Mouse (Mus musculus): Measurements from ENCODE around the gene Glt6d1. TPM values are rescaled to one million over a fixed set of nuclear protein-coding genes. Genes with fewer than 3 reads are reported as not detected.

The Glt6d1 gene
- total RNA-seq, 2 experiments from 2014 or later = not detected

DNA sequence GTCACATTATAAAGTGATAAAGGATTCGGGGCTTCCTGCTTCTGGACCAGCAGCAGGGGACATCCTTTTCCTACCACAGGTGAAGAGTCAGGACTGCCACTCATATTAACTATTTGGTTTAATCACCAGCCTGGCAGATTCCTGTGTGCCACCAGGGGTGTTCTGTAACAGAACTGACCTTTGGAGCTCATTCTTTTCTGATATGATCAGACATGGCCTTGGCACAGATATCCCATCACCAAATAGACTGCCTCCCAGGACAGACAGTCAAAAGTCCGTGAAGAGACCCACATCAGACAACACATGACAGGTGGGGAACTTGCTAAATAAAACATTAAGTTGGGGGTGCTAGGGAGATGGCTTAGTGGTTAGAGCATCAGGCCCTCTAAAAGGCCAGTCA is 3.9 kb downstream of the Glt6d1 start:
- no peak for ATAC-seq (replicated peaks; ENCODE audit: poor library complexity, severe bottlenecking)

GRCm38 (mm10) chr2:25798065-25798464 is 17.6 kb downstream of the Glt6d1 start:
- ATAC-seq (replicated peaks; ENCODE audit: poor library complexity, severe bottlenecking) = no peak

GRCm38 (mm10) chr2:25797635-25798034 is 18.0 kb downstream of the Glt6d1 start:
- ATAC-seq (replicated peaks; ENCODE audit: poor library complexity, severe bottlenecking) = no peak

DNA sequence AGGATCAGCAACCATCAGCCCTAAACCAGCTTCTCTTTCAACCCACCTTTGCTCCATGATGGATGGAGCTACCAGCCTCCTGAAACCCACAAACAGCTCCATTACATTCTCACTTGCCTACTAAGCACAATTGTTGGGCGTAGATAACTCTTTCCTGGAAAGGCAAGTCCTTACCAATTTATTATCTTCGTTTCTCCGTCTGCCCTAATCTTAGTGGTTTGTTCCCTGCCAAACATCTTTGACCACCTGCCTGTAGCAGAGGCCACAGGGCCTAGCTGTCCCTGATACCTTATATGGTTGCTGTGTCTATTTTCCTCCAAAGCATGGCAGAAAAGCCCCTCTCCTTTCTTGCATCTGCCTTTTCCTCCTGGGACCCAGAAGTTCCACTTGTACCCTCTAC is 26.6 kb downstream of the Glt6d1 start:
- ATAC-seq (replicated peaks; ENCODE audit: poor library complexity, severe bottlenecking) = no peak

DNA sequence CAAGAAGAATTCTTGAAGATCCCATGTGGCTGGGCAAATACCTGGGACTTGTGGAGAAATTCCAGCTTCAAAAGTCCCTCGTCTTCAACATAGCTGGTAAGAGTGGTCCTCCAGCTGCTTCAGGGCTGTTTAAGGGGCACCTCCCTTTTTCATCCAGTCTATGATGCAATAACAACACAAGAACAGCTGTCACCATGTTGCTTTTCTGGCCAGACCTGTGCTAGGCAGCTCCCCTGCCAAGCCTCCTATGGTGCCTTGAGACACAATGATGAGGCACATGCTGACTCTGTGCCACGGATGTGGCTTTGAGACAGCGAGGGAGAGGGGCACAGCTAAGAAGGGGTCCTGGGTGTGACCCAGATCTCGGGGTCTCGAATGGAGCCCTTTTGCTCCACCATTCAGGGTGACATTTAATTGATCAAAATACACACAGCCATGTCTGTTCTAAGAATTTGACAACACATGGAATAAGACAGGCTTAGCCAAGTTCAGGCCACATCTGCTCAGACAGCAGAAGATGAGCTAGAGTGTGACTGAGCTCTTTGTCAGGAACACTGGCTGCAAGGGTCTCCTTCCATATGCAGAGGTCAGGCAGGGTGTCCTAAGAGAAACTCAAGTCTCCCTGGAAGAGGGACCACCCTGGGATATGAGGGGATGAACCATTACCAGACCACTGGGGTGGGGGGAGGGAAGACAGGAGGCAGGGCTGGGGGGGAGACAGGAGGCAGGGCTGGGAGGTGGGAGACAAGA is 29.9 kb downstream of the Glt6d1 start:
- no peak for ATAC-seq (replicated peaks; ENCODE audit: poor library complexity, severe bottlenecking)

DNA sequence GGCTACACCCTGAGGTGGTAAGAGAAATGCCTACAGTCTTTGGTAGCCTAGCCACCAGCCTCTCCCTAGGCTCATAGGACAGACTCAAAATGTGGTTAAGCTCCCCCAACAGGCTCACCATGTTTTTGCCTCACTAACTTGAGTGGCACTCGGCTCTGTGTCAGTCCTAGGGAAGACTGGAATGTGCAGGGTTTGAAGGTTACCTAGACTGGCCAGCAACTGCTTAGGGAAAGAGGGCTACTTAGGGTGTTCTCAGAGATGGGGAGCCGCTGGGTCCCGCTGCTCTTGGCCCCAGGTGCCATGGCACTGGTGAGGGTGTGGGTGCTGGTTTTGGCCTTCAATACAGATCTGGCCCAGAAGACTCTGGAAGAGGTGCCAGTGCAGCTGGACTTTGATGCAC is 33.7 kb downstream of the Glt6d1 start, which contains the start of gene Gm13539:
Gene Gm13539, plus strand, starts transcription at position 301 of the 400 bp plus-strand sequence.
- ATAC-seq (replicated peaks; ENCODE audit: poor library complexity, severe bottlenecking) = no peak

- ATAC-seq (replicated peaks; ENCODE audit: poor library complexity, severe bottlenecking) = no peak
These were observed 34.7 kb downstream of the Glt6d1 start for GRCm38 (mm10) chr2:25780921-25781320.

DNA sequence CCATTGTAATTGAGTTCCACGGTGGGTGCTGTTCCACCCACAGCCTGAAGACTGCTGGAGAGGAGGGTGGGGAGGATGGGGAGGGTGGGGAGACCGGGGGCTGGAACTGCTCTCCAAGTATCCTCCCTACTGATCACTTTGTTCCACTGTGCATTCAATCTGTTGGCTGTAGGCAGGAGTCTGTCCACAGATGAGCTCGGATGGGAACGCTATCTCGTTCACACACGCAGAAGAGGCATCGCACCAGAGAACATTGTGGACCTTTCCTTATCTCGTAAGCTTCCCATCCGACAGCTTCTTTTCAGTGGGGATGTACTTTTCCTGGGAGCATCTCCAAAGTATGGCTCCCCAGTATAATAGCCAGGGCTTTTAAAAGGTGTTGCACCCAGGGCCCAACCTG is 36.6 kb downstream of the Glt6d1 start:
- no peak for ATAC-seq (replicated peaks; ENCODE audit: poor library complexity, severe bottlenecking)

GRCm38 (mm10) chr2:25776717-25777116 is 38.9 kb downstream of the Glt6d1 start, which contains the start of gene Lcn11:
Gene Lcn11 (plus strand): TSS chr2:25777017.
- no peak for ATAC-seq (replicated peaks; ENCODE audit: poor library complexity, severe bottlenecking)

DNA sequence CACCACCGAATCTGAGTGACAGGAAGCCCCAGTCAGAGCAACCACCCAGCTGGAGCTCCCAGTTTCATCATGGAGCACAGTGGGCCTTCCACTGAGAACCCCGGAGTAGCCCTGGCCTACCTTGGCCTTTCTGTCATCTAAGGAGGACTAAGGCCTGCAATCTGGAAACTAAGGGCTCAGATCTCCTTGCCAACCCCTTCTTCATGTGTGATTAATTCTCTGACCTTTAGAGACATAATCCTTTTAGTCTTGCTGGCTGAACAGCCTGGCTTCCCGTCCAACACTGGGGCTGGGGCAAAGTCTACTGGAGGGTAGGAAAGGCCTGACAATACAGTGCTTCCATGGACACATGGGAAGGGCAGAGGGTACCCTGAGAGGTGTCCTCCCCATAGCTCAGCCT is 39.7 kb downstream of the Glt6d1 start:
- ATAC-seq (replicated peaks; ENCODE audit: poor library complexity, severe bottlenecking) = no peak

GRCm38 (mm10) chr2:25774640-25775039 is 41.0 kb downstream of the Glt6d1 start:
- no peak for ATAC-seq (replicated peaks; ENCODE audit: poor library complexity, severe bottlenecking)

GRCm38 (mm10) chr2:25773507-25773906 is 42.1 kb downstream of the Glt6d1 start:
- ATAC-seq (replicated peaks; ENCODE audit: poor library complexity, severe bottlenecking) = no peak

DNA sequence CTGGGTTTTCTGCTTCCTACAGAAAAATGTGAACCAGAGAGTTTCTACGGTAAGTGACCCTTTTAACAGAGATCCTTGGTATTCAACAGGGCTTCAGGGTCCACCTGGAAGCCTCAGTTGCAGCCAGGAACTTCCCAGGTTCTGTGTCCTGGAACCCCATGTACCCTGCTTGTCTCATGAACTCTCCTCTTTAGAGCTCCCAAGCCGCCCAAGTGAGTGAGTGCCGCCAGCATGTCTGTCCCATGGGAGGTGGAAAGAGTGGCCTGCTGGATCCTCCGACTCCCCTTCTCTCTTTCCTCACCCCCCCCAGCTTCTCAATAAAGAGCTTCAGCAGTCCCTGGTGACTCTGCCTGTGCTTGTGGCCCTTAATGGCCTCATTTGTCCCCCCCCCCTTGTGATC is 47.9 kb downstream of the Glt6d1 start:
- ATAC-seq (replicated peaks; ENCODE audit: poor library complexity, severe bottlenecking) = no peak

- no peak for ATAC-seq (replicated peaks; ENCODE audit: poor library complexity, severe bottlenecking)
These were observed 50.4 kb downstream of the Glt6d1 start, which contains the start of gene Lcn3 for GRCm38 (mm10) chr2:25765269-25765668. Gene Lcn3 (plus strand): TSS chr2:25765569.

- ATAC-seq (replicated peaks; ENCODE audit: poor library complexity, severe bottlenecking) = no peak
These were observed 57.5 kb downstream of the Glt6d1 start for GRCm38 (mm10) chr2:25758064-25758625.

DNA sequence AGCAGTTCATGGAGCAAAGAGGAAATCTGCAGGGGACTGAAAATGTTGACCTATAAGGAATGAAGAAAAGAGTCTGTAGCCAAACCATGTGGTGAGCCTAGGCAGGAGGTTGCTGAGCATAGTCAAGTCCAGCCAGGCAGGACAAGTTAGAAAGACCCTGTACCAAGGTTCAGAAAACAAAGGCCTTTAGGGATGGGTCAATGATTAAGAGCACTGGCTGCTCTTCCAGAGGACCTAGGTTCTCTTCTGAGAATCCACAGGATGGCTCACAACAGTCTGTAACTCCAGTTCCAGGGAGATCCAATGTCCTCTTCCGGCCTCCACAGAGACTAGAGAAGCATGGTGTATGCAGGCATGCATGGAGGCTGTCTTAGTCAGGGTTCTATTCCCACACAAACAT is 61.4 kb downstream of the Glt6d1 start:
- ATAC-seq (replicated peaks; ENCODE audit: poor library complexity, severe bottlenecking) = no peak

Other genes with a start within 250 kb of the Glt6d1 start
- gene Mamdc4, start 241.0 kb downstream of the Glt6d1 start, total RNA-seq (2014; fragmentation: Nextera tagmentation) = 1.5 and 3.4 TPM in 2 replicates
- 1.2 and 66.7 TPM in 2 replicates for gene Mamdc4, start 241.0 kb downstream of the Glt6d1 start, total RNA-seq (2017)
- 62.5 and 89.4 TPM in 2 replicates for gene Phpt1, start 240.6 kb downstream of the Glt6d1 start, total RNA-seq (2014; fragmentation: Nextera tagmentation)
- 5.9 and 46.2 TPM in 2 replicates for gene Phpt1, start 240.6 kb downstream of the Glt6d1 start, total RNA-seq (2017)
- not detected in 2 replicates for gene Ajm1, start 234.1 kb downstream of the Glt6d1 start, total RNA-seq (2014; fragmentation: Nextera tagmentation)
- gene Ajm1, start 234.1 kb downstream of the Glt6d1 start, total RNA-seq (2017) = 0.39 TPM in 1 of 2 replicates, not detected in the other
- 63.1 and 75.4 TPM in 2 replicates for gene Rabl6, start 207.3 kb downstream of the Glt6d1 start, total RNA-seq (2014; fragmentation: Nextera tagmentation)
- 61.3 and 71.0 TPM in 2 replicates for gene Rabl6, start 207.3 kb downstream of the Glt6d1 start, total RNA-seq (2017)
- not detected in 2 replicates for gene Ccdc183, start 198.2 kb downstream of the Glt6d1 start, total RNA-seq (2014; fragmentation: Nextera tagmentation)
- gene Ccdc183, start 198.2 kb downstream of the Glt6d1 start, total RNA-seq (2017) = not detected in 2 replicates
- gene Tmem141, start 193.8 kb downstream of the Glt6d1 start, total RNA-seq (2014; fragmentation: Nextera tagmentation) = 11.4 and 27.3 TPM in 2 replicates
- gene Tmem141, start 193.8 kb downstream of the Glt6d1 start, total RNA-seq (2017) = 25.0 and 31.5 TPM in 2 replicates
- gene Fcna, start 187.8 kb downstream of the Glt6d1 start, total RNA-seq (2014; fragmentation: Nextera tagmentation) = not detected in 2 replicates
- gene Fcna, start 187.8 kb downstream of the Glt6d1 start, total RNA-seq (2017) = 2.0 TPM in 1 of 2 replicates, not detected in the other
- gene Lcn8, start 162.7 kb downstream of the Glt6d1 start, total RNA-seq (2014; fragmentation: Nextera tagmentation) = not detected in 2 replicates
- gene Lcn8, start 162.7 kb downstream of the Glt6d1 start, total RNA-seq (2017) = not detected in 2 replicates
- gene Lcn5, start 157.9 kb downstream of the Glt6d1 start, total RNA-seq (2014; fragmentation: Nextera tagmentation) = not detected in 2 replicates
- not detected in 2 replicates for gene Lcn5, start 157.9 kb downstream of the Glt6d1 start, total RNA-seq (2017)
- gene Lcn6, start 139.1 kb downstream of the Glt6d1 start, total RNA-seq (2014; fragmentation: Nextera tagmentation) = not detected in 2 replicates
- gene Lcn6, start 139.1 kb downstream of the Glt6d1 start, total RNA-seq (2017) = not detected in 2 replicates
- gene Lcn10, start 133.1 kb downstream of the Glt6d1 start, total RNA-seq (2014; fragmentation: Nextera tagmentation) = not detected in 2 replicates
- gene Lcn10, start 133.1 kb downstream of the Glt6d1 start, total RNA-seq (2017) = not detected in 2 replicates
- not detected in 2 replicates for gene Obp2a, start 115.8 kb downstream of the Glt6d1 start, total RNA-seq (2014; fragmentation: Nextera tagmentation)
- gene Obp2a, start 115.8 kb downstream of the Glt6d1 start, total RNA-seq (2017) = not detected in 2 replicates
- 12.2 and 20.9 TPM in 2 replicates for gene Bmyc, start 109.1 kb downstream of the Glt6d1 start, total RNA-seq (2014; fragmentation: Nextera tagmentation)
- 4.9 and 9.2 TPM in 2 replicates for gene Bmyc, start 109.1 kb downstream of the Glt6d1 start, total RNA-seq (2017)
- gene Obp2b, start 78.8 kb downstream of the Glt6d1 start, total RNA-seq (2014; fragmentation: Nextera tagmentation) = not detected in 2 replicates
- not detected in 2 replicates for gene Obp2b, start 78.8 kb downstream of the Glt6d1 start, total RNA-seq (2017)
- not detected in 2 replicates for gene Lcn3, start 50.3 kb downstream of the Glt6d1 start, total RNA-seq (2014; fragmentation: Nextera tagmentation)
- gene Lcn3, start 50.3 kb downstream of the Glt6d1 start, total RNA-seq (2017) = not detected in 2 replicates
- gene Lcn11, start 38.8 kb downstream of the Glt6d1 start, total RNA-seq (2014; fragmentation: Nextera tagmentation) = not detected in 2 replicates
- gene Lcn11, start 38.8 kb downstream of the Glt6d1 start, total RNA-seq (2017) = not detected in 2 replicates
- gene Gm13539, start 33.6 kb downstream of the Glt6d1 start, total RNA-seq (2014; fragmentation: Nextera tagmentation) = not detected in 2 replicates
- gene Gm13539, start 33.6 kb downstream of the Glt6d1 start, total RNA-seq (2017) = not detected in 2 replicates
- not detected in 2 replicates for gene Lcn9, start 7.3 kb upstream of the Glt6d1 start, total RNA-seq (2014; fragmentation: Nextera tagmentation)
- not detected in 2 replicates for gene Lcn9, start 7.3 kb upstream of the Glt6d1 start, total RNA-seq (2017)
- not detected in 2 replicates for gene Sohlh1, start 31.4 kb upstream of the Glt6d1 start, total RNA-seq (2014; fragmentation: Nextera tagmentation)
- not detected in 2 replicates for gene Sohlh1, start 31.4 kb upstream of the Glt6d1 start, total RNA-seq (2017)
- gene Kcnt1, start 47.9 kb upstream of the Glt6d1 start, total RNA-seq (2014; fragmentation: Nextera tagmentation) = not detected in 2 replicates
- gene Kcnt1, start 47.9 kb upstream of the Glt6d1 start, total RNA-seq (2017) = not detected in 2 replicates
- 14.8 and 21.9 TPM in 2 replicates for gene Camsap1, start 167.4 kb upstream of the Glt6d1 start, total RNA-seq (2014; fragmentation: Nextera tagmentation)
- gene Camsap1, start 167.4 kb upstream of the Glt6d1 start, total RNA-seq (2017) = 8.3 and 12.9 TPM in 2 replicates
- 45.2 and 61.7 TPM in 2 replicates for gene Ubac1, start 205.9 kb upstream of the Glt6d1 start, total RNA-seq (2014; fragmentation: Nextera tagmentation)
- 33.0 and 48.3 TPM in 2 replicates for gene Ubac1, start 205.9 kb upstream of the Glt6d1 start, total RNA-seq (2017)